ENCODE assay signal across 8 mouse cellular contexts in the genomic region with DNA sequence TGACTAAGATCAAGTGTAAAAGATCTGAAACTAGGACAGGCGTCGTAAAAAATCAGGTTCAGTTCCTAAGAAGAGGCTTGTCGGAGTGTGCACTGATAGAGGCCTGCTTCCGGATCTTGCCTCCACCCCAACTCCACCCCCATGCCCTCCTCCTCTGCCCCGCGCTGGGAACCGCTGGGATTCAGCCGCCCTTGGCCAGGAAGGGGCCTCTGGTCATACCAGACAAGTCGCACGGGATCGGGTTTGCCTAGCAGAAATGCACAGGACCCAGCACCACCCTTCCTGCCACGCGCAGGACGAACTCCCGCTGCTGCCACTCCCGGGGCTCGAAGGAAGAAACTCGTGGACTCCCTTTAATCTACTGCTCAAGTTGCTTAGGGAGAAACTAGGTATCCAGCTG. TPM values are rescaled to one million over a fixed set of nuclear protein-coding genes. Genes with fewer than 3 reads are reported as not detected.
A peak's percentile ranks its signal among the peaks of the same experiment; 100 is the strongest.
DNase-seq lines count a peak whose midpoint lies in the region; ATAC-seq lines count a peak whose summit lies in the region.

No protein-coding gene starts in this region.

- H3K9me3 ChIP-seq in heart, embryonic 10.5 days: no peaks in the 10 kb centered on the region
- no peaks in the 10 kb centered on the region for H3K9me3 ChIP-seq in kidney, embryonic 14.5 days (ENCODE audit: control insufficient read depth, low read length)

- ATAC-seq in kidney, embryonic 14.5 days (ENCODE audit: low FRiP score, low TSS enrichment): no peak

- no peaks in the 10 kb centered on the region for H3K36me3 ChIP-seq in heart, embryonic 10.5 days
- H3K36me3 ChIP-seq in kidney, embryonic 14.5 days (ENCODE audit: control insufficient read depth, insufficient read depth, low read length): no peaks in the 10 kb centered on the region

- H3K27ac ChIP-seq in heart, embryonic 10.5 days: peak overlapping the region; percentile 59; the same call in 1 of the 2 replicates
- 0 out of 2 replicates have a peak overlapping the region, but pooled peaks have one; percentile 24 for H3K27ac ChIP-seq in kidney, embryonic 14.5 days (ENCODE audit: low read depth, low read length)

- H3K4me3 ChIP-seq in heart, embryonic 10.5 days: peak overlapping the region; percentile 44
- H3K4me3 ChIP-seq in kidney, embryonic 14.5 days (ENCODE audit: low read length): peak overlapping the region; percentile 23

- H3K27me3 ChIP-seq in heart, embryonic 10.5 days (ENCODE audit: insufficient read depth, poor library complexity, severe bottlenecking): no peaks in the 10 kb centered on the region
- H3K27me3 ChIP-seq in kidney, embryonic 14.5 days (ENCODE audit: control insufficient read depth, insufficient read depth, low read length): no peaks in the 10 kb centered on the region

- intact Hi-C loops in gastrocnemius, postnatal 14 days (cut with DNase I; ENCODE audit: low total_unique reads): no loop called here
- intact Hi-C loops in left cerebral cortex, postnatal 25 days (cut with DNase I): loop anchor here (10.0 kb wide), 1 partner anchor 582 kb away; a partner anchor contains a TSS

- WGBS in heart, embryonic 10.5 days: 19% methylated on average over 18 of the region's 18 CpGs
- WGBS in kidney, embryonic 14.5 days: 18% methylated on average over 18 of the region's 18 CpGs

- H3K4me1 ChIP-seq in heart, embryonic 10.5 days: peaks cover 22% of the 10 kb centered on the region
- H3K4me1 ChIP-seq in kidney, embryonic 14.5 days (ENCODE audit: control insufficient read depth, insufficient read depth, low read length): peaks cover 7% of the 10 kb centered on the region; the same call in 1 of the 2 replicates

- H3K4me2 ChIP-seq in kidney, embryonic 14.5 days (replicated peaks; ENCODE audit: low read depth, low read length): peak overlapping the region; percentile 36

- H3K9ac ChIP-seq in kidney, embryonic 14.5 days (ENCODE audit: low read depth, low read length): no peak overlapping the region

- peak; percentile 11 for DNase-seq in gastrocnemius, postnatal 14 days
- no peak for DNase-seq in gastrocnemius, postnatal 25 days
- DNase-seq in heart, embryonic 10.5 days (ENCODE audit: low spot score): no peak
- peak; percentile 23 for DNase-seq in lung, postnatal 14 days
- DNase-seq in right cerebral cortex, postnatal 4 days: no peak
- no peak for DNase-seq in right cerebral cortex, postnatal 10 days (ENCODE audit: low spot score in 2 of 2)
- no peak for DNase-seq in left cerebral cortex, postnatal 25 days (ENCODE audit: low spot score in 2 of 2)

RNA-seq across cellular contexts. Expression of a gene that starts 2.9 kb away (rescaled TPM):
- total RNA-seq in gastrocnemius, postnatal 14 days (2021): 1 to 10 TPM; 2.7 to 3.1 TPM
- total RNA-seq in gastrocnemius, postnatal 25 days (2021): 1 to 10 TPM in 1 of 2 experiments, under 1 TPM in 1; 0.77 to 1.8 TPM
- polyA plus RNA-seq in heart, embryonic 10.5 days (2016; fragmentation: Nextera tagmentation; extraction: Ambion mirVana): 13.6 and 15.1 TPM in 2 replicates
- polyA plus RNA-seq in kidney, embryonic 14.5 days (2014; fragmentation: Nextera tagmentation; extraction: Ambion mirVana): 18.6 and 22.4 TPM in 2 replicates
- total RNA-seq in left cerebral cortex, postnatal 25 days (2021): 1 to 10 TPM; 2.6 to 3.4 TPM

RNA-seq across cellular contexts. Expression of a gene that starts 3.0 kb away (rescaled TPM):
- 10 to 100 TPM; 14.9 to 16.2 TPM for total RNA-seq in gastrocnemius, postnatal 14 days (2021)
- 10 to 100 TPM in 1 of 2 experiments, 1 to 10 TPM in 1; 8.0 to 10.9 TPM for total RNA-seq in gastrocnemius, postnatal 25 days (2021)
- polyA plus RNA-seq in heart, embryonic 10.5 days (2016; fragmentation: Nextera tagmentation; extraction: Ambion mirVana): 65.2 and 70.7 TPM in 2 replicates
- 67.3 and 98.7 TPM in 2 replicates for polyA plus RNA-seq in kidney, embryonic 14.5 days (2014; fragmentation: Nextera tagmentation; extraction: Ambion mirVana)
- 10 to 100 TPM; 54.8 to 55.5 TPM for total RNA-seq in left cerebral cortex, postnatal 25 days (2021)

RNA-seq across cellular contexts. Expression of a gene that starts 11.4 kb away (rescaled TPM):
- under 1 TPM; 0.38 to 0.43 TPM for total RNA-seq in gastrocnemius, postnatal 14 days (2021)
- under 1 TPM; 0.20 to 0.32 TPM for total RNA-seq in gastrocnemius, postnatal 25 days (2021)
- polyA plus RNA-seq in heart, embryonic 10.5 days (2016; fragmentation: Nextera tagmentation; extraction: Ambion mirVana): 0.32 and 0.41 TPM in 2 replicates
- polyA plus RNA-seq in kidney, embryonic 14.5 days (2014; fragmentation: Nextera tagmentation; extraction: Ambion mirVana): 0.43 and 0.45 TPM in 2 replicates
- total RNA-seq in left cerebral cortex, postnatal 25 days (2021): 10 to 100 TPM; 12.5 to 13.2 TPM

Comparison
In these comparisons a context has a peak if more than half of its experiments do, and no peak if none do; other contexts are left out.
1. DNase-seq: peak in gastrocnemius, postnatal 14 days (single experiment) and lung, postnatal 14 days (single experiment); none in gastrocnemius, postnatal 25 days (single experiment), heart, embryonic 10.5 days (single experiment), right cerebral cortex, postnatal 4 days (single experiment), right cerebral cortex, postnatal 10 days (0 of 2) and left cerebral cortex, postnatal 25 days (0 of 2).
2. RNA of a gene that starts 11.4 kb away (total RNA-seq): 12.5 to 13.2 TPM in left cerebral cortex, postnatal 25 days; 0.38 to 0.43 TPM in gastrocnemius, postnatal 14 days and 0.20 to 0.32 TPM in gastrocnemius, postnatal 25 days; every median in the first group is over 4 times any median in the second.